Mouse (Mus musculus): ENCODE results near the gene Rest. TPM values are rescaled to one million over a fixed set of nuclear protein-coding genes. Genes with fewer than 3 reads are reported as not detected.

Gene Rest
- polyA plus RNA-seq, 1 experiment from 2014 or later = 13.0 TPM

GRCm38 (mm10) chr5:77252115-77252827 is 13.0 kb upstream of the Rest start:
- Histone ChIP-seq H3K79me2 (ENCODE audit: inconsistent target) (no peaks in the 10 kb centered on the region), H3K27ac (no peak overlapping the region), H3K4me3 (ENCODE audit: inconsistent target) (no peak overlapping the region), H3K36me3 (ENCODE audit: inconsistent target) (no peaks in the 10 kb centered on the region)
- 33% methylated on average over 8 of the region's 8 CpGs for WGBS (ENCODE audit: missing documents)

DNA sequence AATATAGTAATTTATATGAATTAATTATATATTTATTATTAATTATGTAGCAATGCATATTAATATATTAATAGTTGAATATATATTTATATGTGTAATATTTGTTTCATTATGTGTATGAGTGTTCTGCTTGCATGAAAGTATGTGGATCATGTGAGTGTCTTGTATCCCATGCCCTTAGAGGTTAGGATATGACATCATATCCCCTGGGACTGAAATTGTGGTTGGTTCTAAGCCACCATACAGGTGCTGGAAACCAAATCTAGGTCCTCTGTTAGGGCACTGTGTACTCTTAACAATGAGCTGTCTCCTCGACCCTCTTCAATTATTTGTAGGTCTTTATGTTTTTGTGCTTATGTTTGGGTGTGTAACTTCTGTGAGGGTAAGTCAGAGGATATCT is 12.1 kb upstream of the Rest start:
- Histone ChIP-seq H3K36me3 (ENCODE audit: inconsistent target) (no peaks in the 10 kb centered on the region), H3K4me3 (ENCODE audit: inconsistent target) (no peak overlapping the region), H3K27ac (no peak overlapping the region), H3K79me2 (ENCODE audit: inconsistent target) (no peaks in the 10 kb centered on the region)
- WGBS (ENCODE audit: missing documents) = 87% methylated on average over 1 of the region's 1 CpGs

GRCm38 (mm10) chr5:77254402-77254801 is 10.9 kb upstream of the Rest start:
- no peaks in the 10 kb centered on the region for H3K79me2 ChIP-seq (ENCODE audit: inconsistent target)
- WGBS (ENCODE audit: missing documents) = 88% methylated on average over 3 of the region's 3 CpGs
- H3K4me3 ChIP-seq (ENCODE audit: inconsistent target) = no peak overlapping the region
- no peak overlapping the region for H3K27ac ChIP-seq
- no peaks in the 10 kb centered on the region for H3K36me3 ChIP-seq (ENCODE audit: inconsistent target)

GRCm38 (mm10) chr5:77257603-77258002 is 7.7 kb upstream of the Rest start:
- no peak overlapping the region for H3K4me3 ChIP-seq (ENCODE audit: inconsistent target)
- no peaks in the 10 kb centered on the region for H3K36me3 ChIP-seq (ENCODE audit: inconsistent target)
- H3K27ac ChIP-seq = no peak overlapping the region
- WGBS (ENCODE audit: missing documents) = 97% methylated on average over 3 of the region's 3 CpGs
- H3K79me2 ChIP-seq (ENCODE audit: inconsistent target) = no peaks in the 10 kb centered on the region

GRCm38 (mm10) chr5:77259315-77259714 is 6.0 kb upstream of the Rest start:
- H3K36me3 ChIP-seq (ENCODE audit: inconsistent target) = no peaks in the 10 kb centered on the region
- H3K4me3 ChIP-seq (ENCODE audit: inconsistent target) = no peak overlapping the region
- H3K27ac ChIP-seq = no peak overlapping the region
- H3K79me2 ChIP-seq (ENCODE audit: inconsistent target) = no peaks in the 10 kb centered on the region

- Histone ChIP-seq H3K27ac (no peak overlapping the region), H3K36me3 (ENCODE audit: inconsistent target) (no peaks in the 10 kb centered on the region), H3K4me3 (ENCODE audit: inconsistent target) (no peak overlapping the region), H3K79me2 (ENCODE audit: inconsistent target) (no peaks in the 10 kb centered on the region)
- WGBS (ENCODE audit: missing documents) = 81% methylated on average over 6 of the region's 6 CpGs
Observed at GRCm38 (mm10) chr5:77260141-77260540, 5.2 kb upstream of the Rest start.

GRCm38 (mm10) chr5:77261137-77261536 is 4.2 kb upstream of the Rest start:
- WGBS (ENCODE audit: missing documents) = 81% methylated on average over 3 of the region's 4 CpGs
- no peak overlapping the region for H3K27ac ChIP-seq
- H3K36me3 ChIP-seq (ENCODE audit: inconsistent target) = no peaks in the 10 kb centered on the region
- H3K79me2 ChIP-seq (ENCODE audit: inconsistent target) = no peaks in the 10 kb centered on the region
- no peak overlapping the region for H3K4me3 ChIP-seq (ENCODE audit: inconsistent target)

DNA sequence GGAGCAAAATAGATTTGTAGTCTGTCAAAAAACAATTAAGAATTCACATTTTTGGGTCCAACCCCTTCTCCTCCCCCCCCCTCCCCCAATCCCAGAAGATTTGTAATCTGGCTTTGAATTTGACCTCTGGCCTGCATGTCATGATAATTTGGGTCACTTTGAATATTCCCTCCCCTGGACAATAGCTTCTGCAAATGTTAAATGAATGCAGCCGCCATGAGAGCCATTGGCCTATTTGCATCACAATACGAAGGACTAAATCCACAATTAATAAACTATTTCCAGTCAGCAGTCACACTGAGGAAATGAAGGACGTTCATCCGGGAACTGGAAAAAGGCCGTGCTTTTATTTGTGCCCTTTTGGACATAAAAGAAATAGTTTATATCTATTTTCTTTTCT is 3.2 kb upstream of the Rest start:
- no peak overlapping the region for H3K27ac ChIP-seq
- H3K79me2 ChIP-seq (ENCODE audit: inconsistent target) = peaks cover 5% of the 10 kb centered on the region; the same call in 1 of the 2 replicates
- WGBS (ENCODE audit: missing documents) = 100% methylated on average over 5 of the region's 5 CpGs
- H3K4me3 ChIP-seq (ENCODE audit: inconsistent target) = no peak overlapping the region
- no peaks in the 10 kb centered on the region for H3K36me3 ChIP-seq (ENCODE audit: inconsistent target)

DNA sequence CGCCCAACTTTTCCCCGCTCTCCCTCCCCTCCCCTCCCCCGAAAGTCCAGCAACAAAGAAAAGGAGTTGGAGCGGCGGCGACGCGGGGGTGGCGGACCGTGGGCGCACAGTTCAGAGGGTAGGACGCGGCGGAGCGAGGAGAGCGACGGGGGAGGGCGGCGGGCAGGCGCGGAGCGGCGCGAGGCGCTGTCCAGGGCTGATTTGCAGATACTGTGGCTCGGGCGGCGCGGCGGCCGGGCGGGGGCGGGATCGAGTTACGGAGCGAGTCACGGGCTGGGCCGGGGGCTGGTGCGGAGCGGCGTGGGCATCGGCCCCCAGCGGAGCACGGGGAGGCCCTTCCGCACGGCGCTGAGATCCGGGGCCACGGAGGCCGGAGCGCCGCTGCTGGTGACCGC is 377 bp downstream of the Rest start:
- WGBS (ENCODE audit: missing documents) = under 1% methylated on average over 36 of the region's 53 CpGs
- Histone ChIP-seq H3K27ac (no peak overlapping the region), H3K79me2 (ENCODE audit: inconsistent target) (peaks cover 40% of the 10 kb centered on the region), H3K4me3 (ENCODE audit: inconsistent target) (peak overlapping the region; percentile 11; the same call in 1 of the 2 replicates), H3K36me3 (ENCODE audit: inconsistent target) (peaks cover 14% of the 10 kb centered on the region)

GRCm38 (mm10) chr5:77266066-77266885 is 985 bp downstream of the Rest start:
- under 1% methylated on average over 77 of the region's 87 CpGs for WGBS (ENCODE audit: missing documents)

DNA sequence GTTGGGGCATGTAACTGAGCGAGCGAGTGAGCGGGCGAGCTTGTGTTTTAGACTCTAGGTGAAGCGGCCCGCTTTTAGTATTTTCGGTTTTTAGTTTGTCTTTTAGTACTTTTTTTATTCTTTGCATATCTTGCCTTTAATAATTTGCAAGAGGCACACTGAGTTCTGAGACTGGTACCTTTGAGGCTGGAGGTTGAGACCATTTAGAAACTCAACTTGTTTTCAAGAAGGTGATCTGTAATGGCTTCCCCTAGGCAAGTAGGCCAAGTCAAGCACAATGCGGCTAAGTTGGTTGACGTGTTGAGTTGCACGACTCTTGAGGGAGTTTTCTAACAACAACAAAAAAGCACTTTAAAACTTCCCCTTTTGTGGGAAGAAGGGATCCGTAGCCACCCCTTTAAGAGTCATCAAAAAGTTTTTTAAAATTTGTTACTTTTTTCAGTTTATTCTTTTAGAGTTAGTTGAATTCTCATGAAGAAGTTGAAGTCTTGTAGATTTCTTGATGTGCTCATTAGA is 1.7 kb downstream of the Rest start:
- peak overlapping the region; percentile 91 for H3K4me3 ChIP-seq (ENCODE audit: inconsistent target)
- H3K79me2 ChIP-seq (ENCODE audit: inconsistent target) = peaks cover 53% of the 10 kb centered on the region
- peaks cover 14% of the 10 kb centered on the region for H3K36me3 ChIP-seq (ENCODE audit: inconsistent target)
- 1% methylated on average over 11 of the region's 11 CpGs for WGBS (ENCODE audit: missing documents)
- H3K27ac ChIP-seq = peak overlapping the region; percentile 81

More at GRCm38 (mm10) chr5:77266066-77266885, 985 bp downstream of the Rest start:
- Histone ChIP-seq H3K36me3 (ENCODE audit: inconsistent target) (peaks cover 14% of the 10 kb centered on the region), H3K27ac (peak overlapping the region; percentile 81), H3K4me3 (ENCODE audit: inconsistent target) (peak overlapping the region; percentile 91), H3K79me2 (ENCODE audit: inconsistent target) (peaks cover 46% of the 10 kb centered on the region)

GRCm38 (mm10) chr5:77267441-77267840 is 2.1 kb downstream of the Rest start:
- H3K4me3 ChIP-seq (ENCODE audit: inconsistent target) = peak overlapping the region; percentile 91; the same call in 1 of the 2 replicates

GRCm38 (mm10) chr5:77267957-77268624 is 2.8 kb downstream of the Rest start:
- H3K79me2 ChIP-seq (ENCODE audit: inconsistent target) = peaks cover 65% of the 10 kb centered on the region
- H3K4me3 ChIP-seq (ENCODE audit: inconsistent target) = no peak overlapping the region
- 93% methylated on average over 30 of the region's 30 CpGs for WGBS (ENCODE audit: missing documents)
- peaks cover 14% of the 10 kb centered on the region for H3K36me3 ChIP-seq (ENCODE audit: inconsistent target)
- no peak overlapping the region for H3K27ac ChIP-seq

More at GRCm38 (mm10) chr5:77267441-77267840, 2.1 kb downstream of the Rest start:
- Histone ChIP-seq H3K27ac (peak overlapping the region; percentile 81), H3K79me2 (ENCODE audit: inconsistent target) (peaks cover 58% of the 10 kb centered on the region), H3K36me3 (ENCODE audit: inconsistent target) (peaks cover 14% of the 10 kb centered on the region)
- WGBS (ENCODE audit: missing documents) = 53% methylated on average over 3 of the region's 4 CpGs

GRCm38 (mm10) chr5:77269399-77269798 is 4.1 kb downstream of the Rest start:
- Histone ChIP-seq H3K36me3 (ENCODE audit: inconsistent target) (peaks cover 15% of the 10 kb centered on the region), H3K79me2 (ENCODE audit: inconsistent target) (peaks cover 78% of the 10 kb centered on the region), H3K27ac (no peak overlapping the region), H3K4me3 (ENCODE audit: inconsistent target) (no peak overlapping the region)
- 83% methylated on average over 8 of the region's 8 CpGs for WGBS (ENCODE audit: missing documents)
